Mouse (Mus musculus): ENCODE measurements at regions not wholly inside any gene's neighbourhood (a gene's known extent, or its start where the extent isn't known, plus 50 kb on each side); places are given as distances from the start of the nearest gene placed in this dataset.

GRCm38 (mm10) chr7:40273459-40274072 is 624.6 kb upstream of the Vstm2b start:
- no peak overlapping the region for H3K9ac ChIP-seq
- WGBS, result 24% methylated on average over 2 of the region's 2 CpGs
- H3K4me1 ChIP-seq, result peaks cover 14% of the 10 kb centered on the region; the same call in 1 of the 2 replicates
- no peaks in the 10 kb centered on the region for H3K36me3 ChIP-seq (replicated peaks)
- no peak overlapping the region for H3K4me3 ChIP-seq (replicated peaks)
- ATAC-seq (ENCODE audit: low FRiP score), result peak; percentile 65
- no peaks in the 10 kb centered on the region for H3K27me3 ChIP-seq
- no peaks in the 10 kb centered on the region for H3K9me3 ChIP-seq
- H3K27ac ChIP-seq, result no peak overlapping the region
- no peak overlapping the region for H3K4me2 ChIP-seq

- Histone ChIP-seq H3K9me3 (no peaks in the 10 kb centered on the region), H3K4me1 (peaks cover 14% of the 10 kb centered on the region; the same call in 1 of the 2 replicates), H3K36me3 (replicated peaks) (no peaks in the 10 kb centered on the region), H3K9ac (no peak overlapping the region), H3K27me3 (no peaks in the 10 kb centered on the region), H3K27ac (no peak overlapping the region), H3K4me2 (no peak overlapping the region), H3K4me3 (replicated peaks) (no peak overlapping the region)
- WGBS, result 82% methylated on average over 9 of the region's 9 CpGs
- no peak for ATAC-seq (ENCODE audit: low FRiP score)
Measured at GRCm38 (mm10) chr7:40275078-40275477, 623.0 kb upstream of the Vstm2b start.

GRCm38 (mm10) chr7:40275658-40276057 is 622.5 kb upstream of the Vstm2b start:
- H3K27ac ChIP-seq, result no peak overlapping the region
- ATAC-seq (ENCODE audit: low FRiP score), result no peak

GRCm38 (mm10) chr7:40276116-40276515 is 622.0 kb upstream of the Vstm2b start:
- 25% methylated on average over 5 of the region's 5 CpGs for WGBS
- Histone ChIP-seq H3K9ac (no peak overlapping the region), H3K4me1 (peaks cover 14% of the 10 kb centered on the region; the same call in 1 of the 2 replicates), H3K27ac (no peak overlapping the region), H3K4me3 (replicated peaks) (no peak overlapping the region), H3K4me2 (no peak overlapping the region), H3K36me3 (replicated peaks) (no peaks in the 10 kb centered on the region), H3K27me3 (no peaks in the 10 kb centered on the region), H3K9me3 (no peaks in the 10 kb centered on the region)
- ATAC-seq (ENCODE audit: low FRiP score), result no peak

More at GRCm38 (mm10) chr7:40275658-40276057, 622.5 kb upstream of the Vstm2b start:
- H3K27me3 ChIP-seq, result no peaks in the 10 kb centered on the region
- peaks cover 14% of the 10 kb centered on the region; the same call in 1 of the 2 replicates for H3K4me1 ChIP-seq
- no peaks in the 10 kb centered on the region for H3K9me3 ChIP-seq
- no peak overlapping the region for H3K4me2 ChIP-seq
- no peak overlapping the region for H3K9ac ChIP-seq
- WGBS, result 34% methylated on average over 4 of the region's 4 CpGs
- H3K36me3 ChIP-seq (replicated peaks), result no peaks in the 10 kb centered on the region
- H3K4me3 ChIP-seq (replicated peaks), result no peak overlapping the region

GRCm38 (mm10) chr7:40290166-40290565 is 608.0 kb upstream of the Vstm2b start:
- ATAC-seq (ENCODE audit: low FRiP score), result no peak
- Histone ChIP-seq H3K4me2 (no peak overlapping the region), H3K9ac (no peak overlapping the region), H3K27me3 (no peaks in the 10 kb centered on the region), H3K9me3 (no peaks in the 10 kb centered on the region), H3K36me3 (replicated peaks) (no peaks in the 10 kb centered on the region), H3K27ac (no peak overlapping the region), H3K4me1 (no peaks in the 10 kb centered on the region), H3K4me3 (replicated peaks) (no peak overlapping the region)
- WGBS, result 90% methylated on average over 3 of the region's 3 CpGs

GRCm38 (mm10) chr7:40310558-40310957 is 587.6 kb upstream of the Vstm2b start:
- no peak for ATAC-seq (ENCODE audit: low FRiP score)
- H3K9me3 ChIP-seq, result no peaks in the 10 kb centered on the region
- no peaks in the 10 kb centered on the region for H3K36me3 ChIP-seq (replicated peaks)
- no peak overlapping the region for H3K4me2 ChIP-seq
- H3K9ac ChIP-seq, result no peak overlapping the region
- WGBS, result 23% methylated on average over 2 of the region's 2 CpGs
- H3K27me3 ChIP-seq, result no peaks in the 10 kb centered on the region
- H3K4me1 ChIP-seq, result no peaks in the 10 kb centered on the region
- no peak overlapping the region for H3K4me3 ChIP-seq (replicated peaks)
- no peak overlapping the region for H3K27ac ChIP-seq

GRCm38 (mm10) chr7:40321171-40321570 is 577.0 kb upstream of the Vstm2b start:
- Histone ChIP-seq H3K27ac (no peak overlapping the region), H3K9me3 (no peaks in the 10 kb centered on the region), H3K4me2 (no peak overlapping the region), H3K4me1 (no peaks in the 10 kb centered on the region), H3K36me3 (replicated peaks) (no peaks in the 10 kb centered on the region), H3K27me3 (no peaks in the 10 kb centered on the region), H3K9ac (no peak overlapping the region), H3K4me3 (replicated peaks) (no peak overlapping the region)
- WGBS, result 83% methylated on average over 1 of the region's 1 CpGs
- ATAC-seq (ENCODE audit: low FRiP score), result no peak

- Histone ChIP-seq H3K27ac (no peak overlapping the region), H3K4me3 (replicated peaks) (no peak overlapping the region), H3K4me2 (no peak overlapping the region), H3K9ac (no peak overlapping the region), H3K27me3 (no peaks in the 10 kb centered on the region), H3K4me1 (no peaks in the 10 kb centered on the region), H3K36me3 (replicated peaks) (no peaks in the 10 kb centered on the region), H3K9me3 (no peaks in the 10 kb centered on the region)
- ATAC-seq (ENCODE audit: low FRiP score), result no peak
- WGBS, result 79% methylated on average over 3 of the region's 3 CpGs
Measured at GRCm38 (mm10) chr7:40325188-40325705, 572.9 kb upstream of the Vstm2b start.

- Histone ChIP-seq H3K4me3 (replicated peaks) (no peak overlapping the region), H3K27ac (no peak overlapping the region), H3K27me3 (no peaks in the 10 kb centered on the region), H3K9me3 (no peaks in the 10 kb centered on the region), H3K36me3 (replicated peaks) (no peaks in the 10 kb centered on the region), H3K4me1 (no peaks in the 10 kb centered on the region), H3K9ac (no peak overlapping the region), H3K4me2 (no peak overlapping the region)
- ATAC-seq (ENCODE audit: low FRiP score), result no peak
- 59% methylated on average over 4 of the region's 4 CpGs for WGBS
Measured at GRCm38 (mm10) chr7:40332455-40332854, 565.7 kb upstream of the Vstm2b start.

- 73% methylated on average over 4 of the region's 4 CpGs for WGBS
- Histone ChIP-seq H3K4me1 (no peaks in the 10 kb centered on the region), H3K27ac (no peak overlapping the region), H3K36me3 (replicated peaks) (no peaks in the 10 kb centered on the region), H3K4me2 (no peak overlapping the region), H3K9me3 (no peaks in the 10 kb centered on the region), H3K4me3 (replicated peaks) (no peak overlapping the region), H3K27me3 (no peaks in the 10 kb centered on the region), H3K9ac (no peak overlapping the region)
- ATAC-seq (ENCODE audit: low FRiP score), result no peak
Measured at GRCm38 (mm10) chr7:40352306-40352705, 545.8 kb upstream of the Vstm2b start.

GRCm38 (mm10) chr7:40362719-40363118 is 535.4 kb upstream of the Vstm2b start:
- Histone ChIP-seq H3K36me3 (replicated peaks) (no peaks in the 10 kb centered on the region), H3K27me3 (no peaks in the 10 kb centered on the region), H3K9ac (no peak overlapping the region), H3K4me2 (no peak overlapping the region), H3K27ac (no peak overlapping the region), H3K4me3 (replicated peaks) (no peak overlapping the region), H3K4me1 (peaks cover 6% of the 10 kb centered on the region; the same call in 1 of the 2 replicates), H3K9me3 (no peaks in the 10 kb centered on the region)
- WGBS, result 4% methylated on average over 2 of the region's 2 CpGs
- ATAC-seq (ENCODE audit: low FRiP score), result no peak

- Histone ChIP-seq H3K4me3 (replicated peaks) (no peak overlapping the region), H3K27ac (no peak overlapping the region), H3K4me2 (no peak overlapping the region), H3K9me3 (no peaks in the 10 kb centered on the region), H3K9ac (no peak overlapping the region), H3K27me3 (no peaks in the 10 kb centered on the region), H3K36me3 (replicated peaks) (no peaks in the 10 kb centered on the region), H3K4me1 (peaks cover under 1% of the 10 kb centered on the region; the same call in 1 of the 2 replicates)
- ATAC-seq (ENCODE audit: low FRiP score), result no peak
- WGBS, result 74% methylated on average over 2 of the region's 2 CpGs
Measured at GRCm38 (mm10) chr7:40372713-40373112, 525.4 kb upstream of the Vstm2b start.

- no peak overlapping the region for H3K4me3 ChIP-seq (replicated peaks)
- no peak for ATAC-seq (ENCODE audit: low FRiP score)
- peaks cover 4% of the 10 kb centered on the region; the same call in 1 of the 2 replicates for H3K4me1 ChIP-seq
- 72% methylated on average over 1 of the region's 1 CpGs for whole genome bisulfite sequencing
- H3K4me2 ChIP-seq, result no peak overlapping the region
- H3K27me3 ChIP-seq, result no peaks in the 10 kb centered on the region
- H3K36me3 ChIP-seq (replicated peaks), result no peaks in the 10 kb centered on the region
- no peak overlapping the region for H3K9ac ChIP-seq
- H3K27ac ChIP-seq, result no peak overlapping the region
- no peaks in the 10 kb centered on the region for H3K9me3 ChIP-seq
Measured at GRCm38 (mm10) chr7:40377839-40378238, 520.3 kb upstream of the Vstm2b start.
